Mouse (Mus musculus): ENCODE data around the gene Slc17a4. TPM values are rescaled to one million over a fixed set of nuclear protein-coding genes. Genes with fewer than 3 reads are reported as not detected.

Gene Slc17a4
- polyA plus RNA-seq, 1 experiment from 2014 or later = not detected

DNA sequence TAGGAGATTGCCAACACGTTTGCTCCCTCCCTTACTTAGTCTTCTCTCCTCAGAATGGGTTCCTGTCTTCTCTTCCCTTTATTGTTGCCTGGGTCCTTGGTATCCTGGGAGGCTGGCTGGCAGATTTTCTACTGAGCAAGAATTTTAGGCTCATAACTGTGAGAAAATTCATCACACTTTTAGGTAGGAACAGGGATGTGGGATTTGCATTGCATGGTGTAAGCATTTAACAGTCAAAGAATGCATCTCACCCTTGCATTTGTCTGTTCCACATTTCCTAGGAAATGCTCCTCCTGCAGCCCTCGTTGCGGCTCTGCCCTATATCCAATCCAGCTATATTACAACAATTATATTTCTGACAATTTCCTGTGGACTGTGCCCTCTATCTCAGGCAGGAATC is 58.4 kb downstream of the Slc17a4 start:
- no peak for ATAC-seq (ENCODE audit: low FRiP score)
- Histone ChIP-seq H3K4me1 (ENCODE audit: control insufficient read depth, insufficient read depth, low read length) (no peaks in the 10 kb centered on the region), H3K27ac (ENCODE audit: low read depth, low read length) (no peak overlapping the region), H3K9ac (ENCODE audit: low read length) (no peak overlapping the region), H3K27me3 (ENCODE audit: control insufficient read depth, insufficient read depth, low read length) (no peaks in the 10 kb centered on the region), H3K9me3 (ENCODE audit: control insufficient read depth, low read length) (no peaks in the 10 kb centered on the region), H3K36me3 (ENCODE audit: control insufficient read depth, insufficient read depth, low read length) (no peaks in the 10 kb centered on the region), H3K4me3 (ENCODE audit: low read depth, low read length) (no peak overlapping the region), H3K4me2 (no peak overlapping the region)
- WGBS = 78% methylated on average over 3 of the region's 3 CpGs
- DNase-seq (ENCODE audit: low spot score, missing footprints) = no peak

GRCm38 (mm10) chr13:23849299-23849698 is 65.5 kb downstream of the Slc17a4 start:
- H3K4me1 ChIP-seq (ENCODE audit: control insufficient read depth, insufficient read depth, low read length) = no peaks in the 10 kb centered on the region
- ATAC-seq (ENCODE audit: low FRiP score) (no peak), DNase-seq (ENCODE audit: low spot score, missing footprints) (no peak)
- no peak overlapping the region for H3K9ac ChIP-seq (ENCODE audit: low read length)
- no peaks in the 10 kb centered on the region for H3K27me3 ChIP-seq (ENCODE audit: control insufficient read depth, insufficient read depth, low read length)
- no peak overlapping the region for H3K4me3 ChIP-seq (ENCODE audit: low read depth, low read length)
- H3K36me3 ChIP-seq (ENCODE audit: control insufficient read depth, insufficient read depth, low read length) = no peaks in the 10 kb centered on the region
- WGBS = 78% methylated on average over 2 of the region's 2 CpGs
- H3K9me3 ChIP-seq (ENCODE audit: control insufficient read depth, low read length) = no peaks in the 10 kb centered on the region
- no peak overlapping the region for H3K4me2 ChIP-seq
- H3K27ac ChIP-seq (ENCODE audit: low read depth, low read length) = no peak overlapping the region

Small RNA genes within 50 kb of the gene (microRNA-seq; reads per million reads assigned to microRNA genes)
- not detected for gene Gm44344

Other genes with a start within 250 kb of the Slc17a4 start
- 0.83 and 1.1 TPM in 2 replicates for gene Hist1h2ac, start 231.1 kb downstream of the Slc17a4 start, polyA plus RNA-seq (2014; fragmentation: Nextera tagmentation; extraction: Ambion mirVana)
- 25.3 and 25.7 TPM in 2 replicates for gene Hist1h2bc, start 230.8 kb downstream of the Slc17a4 start, polyA plus RNA-seq (2014; fragmentation: Nextera tagmentation; extraction: Ambion mirVana)
- not detected in 2 replicates for gene Hist1h1t, start 219.2 kb downstream of the Slc17a4 start, polyA plus RNA-seq (2014; fragmentation: Nextera tagmentation; extraction: Ambion mirVana)
- 5.3 and 6.4 TPM in 2 replicates for gene Hist1h4c, start 216.6 kb downstream of the Slc17a4 start, polyA plus RNA-seq (2014; fragmentation: Nextera tagmentation; extraction: Ambion mirVana)
- 2.7 and 3.3 TPM in 2 replicates for gene Hfe, start 204.2 kb downstream of the Slc17a4 start, polyA plus RNA-seq (2014; fragmentation: Nextera tagmentation; extraction: Ambion mirVana)
- gene Hist1h1c, start 176.2 kb downstream of the Slc17a4 start, polyA plus RNA-seq (2014; fragmentation: Nextera tagmentation; extraction: Ambion mirVana) = 13.5 and 14.0 TPM in 2 replicates
- gene Hist1h3c, start 169.4 kb downstream of the Slc17a4 start, polyA plus RNA-seq (2014; fragmentation: Nextera tagmentation; extraction: Ambion mirVana) = 8.6 and 9.2 TPM in 2 replicates
- 2.1 and 2.4 TPM in 2 replicates for gene Hist1h2bb, start 168.3 kb downstream of the Slc17a4 start, polyA plus RNA-seq (2014; fragmentation: Nextera tagmentation; extraction: Ambion mirVana)
- 42.8 and 57.5 TPM in 2 replicates for gene Hist1h2ab, start 163.9 kb downstream of the Slc17a4 start, polyA plus RNA-seq (2014; fragmentation: Nextera tagmentation; extraction: Ambion mirVana)
- gene Hist1h3b, start 162.7 kb downstream of the Slc17a4 start, polyA plus RNA-seq (2014; fragmentation: Nextera tagmentation; extraction: Ambion mirVana) = 7.5 and 13.2 TPM in 2 replicates
- gene Hist1h4b, start 158.0 kb downstream of the Slc17a4 start, polyA plus RNA-seq (2014; fragmentation: Nextera tagmentation; extraction: Ambion mirVana) = 3.9 and 5.5 TPM in 2 replicates
- gene Hist1h4a, start 153.8 kb downstream of the Slc17a4 start, polyA plus RNA-seq (2014; fragmentation: Nextera tagmentation; extraction: Ambion mirVana) = 0.49 and 0.55 TPM in 2 replicates
- 3.0 and 5.1 TPM in 2 replicates for gene Hist1h3a, start 152.6 kb downstream of the Slc17a4 start, polyA plus RNA-seq (2014; fragmentation: Nextera tagmentation; extraction: Ambion mirVana)
- gene Hist1h1a, start 151.3 kb downstream of the Slc17a4 start, polyA plus RNA-seq (2014; fragmentation: Nextera tagmentation; extraction: Ambion mirVana) = 3.5 and 3.7 TPM in 2 replicates
- not detected in 2 replicates for gene Trim38, start 145.1 kb downstream of the Slc17a4 start, polyA plus RNA-seq (2014; fragmentation: Nextera tagmentation; extraction: Ambion mirVana)
- not detected in 2 replicates for gene Slc17a2, start 108.0 kb downstream of the Slc17a4 start, polyA plus RNA-seq (2014; fragmentation: Nextera tagmentation; extraction: Ambion mirVana)
- not detected in 2 replicates for gene Slc17a3, start 75.6 kb downstream of the Slc17a4 start, polyA plus RNA-seq (2014; fragmentation: Nextera tagmentation; extraction: Ambion mirVana)
- gene Slc17a1, start 47.3 kb downstream of the Slc17a4 start, polyA plus RNA-seq (2014; fragmentation: Nextera tagmentation; extraction: Ambion mirVana) = 0.08 TPM in 1 of 2 replicates, not detected in the other
- gene Hist1h2ba, start 19.1 kb upstream of the Slc17a4 start, polyA plus RNA-seq (2014; fragmentation: Nextera tagmentation; extraction: Ambion mirVana) = not detected in 2 replicates
- gene Hist1h2aa, start 19.5 kb upstream of the Slc17a4 start, polyA plus RNA-seq (2014; fragmentation: Nextera tagmentation; extraction: Ambion mirVana) = not detected in 2 replicates
- gene Scgn, start 76.2 kb upstream of the Slc17a4 start, polyA plus RNA-seq (2014; fragmentation: Nextera tagmentation; extraction: Ambion mirVana) = 0.56 TPM in 1 of 2 replicates, not detected in the other

All from midbrain, embryonic 11.5 days (tissue).